Mouse (Mus musculus): ENCODE results near the gene Abhd12b. TPM values are rescaled to one million over a fixed set of nuclear protein-coding genes. Genes with fewer than 3 reads are reported as not detected.
"Not testable (repeated sequence)": the region's sequence is repeated elsewhere in the genome, so short reads cannot be mapped to it uniquely, and the experiment has no call there.

Gene Abhd12b
- polyA plus RNA-seq, 1 experiment from 2014 or later, result not detected

DNA sequence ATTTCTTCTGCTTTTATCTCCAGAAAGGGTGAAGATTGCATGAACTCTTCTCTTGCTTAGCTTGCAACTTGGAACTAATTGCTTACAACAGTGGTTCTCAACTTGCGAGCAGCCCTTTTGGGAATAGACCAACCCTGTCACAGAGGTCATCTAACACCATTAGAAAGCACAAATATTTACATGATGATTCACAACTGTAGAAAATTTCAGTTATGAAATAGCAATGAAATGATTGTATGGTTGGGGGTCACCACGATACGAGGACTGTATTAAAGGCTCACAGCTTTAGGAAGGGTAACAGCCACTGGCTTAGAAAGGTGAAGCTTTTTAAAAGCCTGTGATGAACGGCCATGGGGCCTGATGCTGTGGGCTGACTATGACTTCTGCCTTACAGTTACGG is 7.1 kb downstream of the Abhd12b start:
- Histone ChIP-seq H3K27me3 (replicated peaks) (no peaks in the 10 kb centered on the region), H3K27ac (ENCODE audit: poor library complexity, severe bottlenecking) (no peak overlapping the region), H3K9ac (no peak overlapping the region), H3K4me3 (no peak overlapping the region), H3K4me2 (no peak overlapping the region), H3K4me1 (replicated peaks) (no peaks in the 10 kb centered on the region), H3K36me3 (no peaks in the 10 kb centered on the region), H3K9me3 (replicated peaks) (no peaks in the 10 kb centered on the region)
- WGBS, result 71% methylated on average over 5 of the region's 5 CpGs
- ATAC-seq (ENCODE audit: insufficient number of reproducible peaks, low FRiP score), result no peak

DNA sequence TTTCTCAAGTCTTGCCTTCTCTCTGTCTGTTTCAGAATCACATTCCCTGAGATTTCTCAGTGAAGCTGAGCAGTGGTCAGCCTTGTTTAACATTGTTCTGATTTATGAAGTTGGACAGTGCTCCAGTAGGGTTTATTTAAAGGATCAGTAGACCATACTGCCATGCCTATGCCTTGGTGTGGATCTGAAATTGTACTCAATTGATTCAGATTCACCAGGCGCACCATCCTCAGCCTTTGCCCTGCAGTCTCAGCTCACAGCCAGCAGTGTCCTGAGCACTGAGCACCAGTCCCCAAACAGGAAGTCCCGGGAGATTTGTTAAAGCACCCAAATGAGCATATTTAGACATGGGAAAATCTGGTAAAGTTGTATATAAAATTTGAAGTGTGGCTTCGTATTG is 10.8 kb downstream of the Abhd12b start:
- Histone ChIP-seq H3K9me3 (replicated peaks) (no peaks in the 10 kb centered on the region), H3K36me3 (no peaks in the 10 kb centered on the region), H3K9ac (no peak overlapping the region), H3K4me2 (no peak overlapping the region), H3K27ac (ENCODE audit: poor library complexity, severe bottlenecking) (no peak overlapping the region), H3K27me3 (replicated peaks) (no peaks in the 10 kb centered on the region), H3K4me1 (replicated peaks) (no peaks in the 10 kb centered on the region), H3K4me3 (no peak overlapping the region)
- 72% methylated on average over 3 of the region's 3 CpGs for WGBS
- no peak for ATAC-seq (ENCODE audit: insufficient number of reproducible peaks, low FRiP score)

DNA sequence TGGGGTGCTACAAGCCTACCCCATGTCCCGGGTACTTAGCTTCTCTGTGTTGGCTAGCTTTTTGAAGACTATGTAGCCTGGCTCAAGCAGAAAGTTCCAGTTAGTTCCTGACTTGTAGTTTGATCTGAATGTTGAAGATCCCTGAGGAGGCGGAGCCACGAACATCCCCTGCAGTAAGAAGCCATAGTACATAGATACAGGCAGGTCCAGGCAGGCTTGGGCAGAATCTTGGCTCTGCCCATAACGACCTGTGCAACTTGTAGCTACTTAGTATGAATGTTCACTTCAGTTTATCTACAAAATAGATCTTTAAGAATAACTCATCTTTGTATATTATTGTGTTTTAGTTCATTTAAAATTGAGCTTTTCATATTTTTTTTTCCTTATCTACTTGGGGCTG is 14.0 kb downstream of the Abhd12b start:
- H3K9me3 ChIP-seq (replicated peaks), result no peaks in the 10 kb centered on the region
- no peaks in the 10 kb centered on the region for H3K36me3 ChIP-seq
- H3K27ac ChIP-seq (ENCODE audit: poor library complexity, severe bottlenecking), result no peak overlapping the region
- H3K4me1 ChIP-seq (replicated peaks), result no peaks in the 10 kb centered on the region
- no peaks in the 10 kb centered on the region for H3K27me3 ChIP-seq (replicated peaks)
- WGBS, result 76% methylated on average over 4 of the region's 4 CpGs
- ATAC-seq (ENCODE audit: insufficient number of reproducible peaks, low FRiP score), result no peak
- H3K4me3 ChIP-seq, result no peak overlapping the region
- H3K4me2 ChIP-seq, result no peak overlapping the region
- no peak overlapping the region for H3K9ac ChIP-seq

DNA sequence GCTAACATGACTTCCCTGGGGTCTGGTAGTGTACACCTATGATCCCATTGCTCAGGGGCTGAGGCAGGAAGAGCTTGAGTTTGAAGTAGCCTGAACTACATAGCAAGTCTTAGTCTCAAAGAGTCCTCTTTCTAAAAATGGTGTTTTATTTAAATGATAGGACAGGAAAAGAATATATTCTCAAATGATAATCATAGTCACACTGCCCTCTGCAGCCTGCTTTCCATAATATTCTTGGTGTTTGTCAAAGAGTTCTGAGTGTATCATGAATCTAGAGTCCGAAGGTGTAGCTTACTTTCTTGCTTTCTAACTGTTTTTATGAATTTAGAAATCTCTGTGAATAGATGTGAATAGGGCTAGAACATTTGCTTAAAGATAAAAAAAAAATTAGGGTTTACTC is 16.0 kb downstream of the Abhd12b start:
- no peak for ATAC-seq (ENCODE audit: insufficient number of reproducible peaks, low FRiP score)
- no peaks in the 10 kb centered on the region for H3K27me3 ChIP-seq (replicated peaks)
- no peak overlapping the region for H3K27ac ChIP-seq (ENCODE audit: poor library complexity, severe bottlenecking)
- H3K36me3 ChIP-seq, result no peaks in the 10 kb centered on the region
- H3K9me3 ChIP-seq (replicated peaks), result no peaks in the 10 kb centered on the region
- H3K4me3 ChIP-seq, result no peak overlapping the region
- H3K4me1 ChIP-seq (replicated peaks), result no peaks in the 10 kb centered on the region
- no peak overlapping the region for H3K9ac ChIP-seq
- H3K4me2 ChIP-seq, result no peak overlapping the region
- whole genome bisulfite sequencing, result 71% methylated on average over 1 of the region's 1 CpGs

DNA sequence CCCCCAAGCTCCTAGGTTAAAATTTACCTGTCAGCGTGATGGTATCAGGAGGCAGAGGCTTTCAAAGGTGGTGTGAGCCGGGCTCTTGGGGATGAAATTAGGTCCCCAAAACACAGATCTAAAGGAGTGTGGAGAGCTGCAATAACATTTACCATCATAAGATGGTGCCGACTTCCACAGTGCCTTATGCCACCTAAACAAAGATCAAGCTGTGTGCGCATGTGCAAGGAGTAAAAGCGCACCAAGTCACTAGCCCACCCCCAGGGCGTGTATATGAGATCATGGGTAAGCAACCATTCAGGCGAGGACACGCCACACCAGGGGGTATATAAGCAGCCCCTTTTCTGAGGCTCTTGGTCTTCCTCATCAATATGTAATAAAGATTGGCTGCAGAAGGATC is 29.6 kb downstream of the Abhd12b start:
- 91% methylated on average over 8 of the region's 8 CpGs for WGBS
- H3K36me3 ChIP-seq; H3K4me3 ChIP-seq; H3K9me3 ChIP-seq (replicated peaks); H3K4me2 ChIP-seq; H3K27ac ChIP-seq (ENCODE audit: poor library complexity, severe bottlenecking); H3K27me3 ChIP-seq (replicated peaks); H3K4me1 ChIP-seq (replicated peaks); ATAC-seq (ENCODE audit: insufficient number of reproducible peaks, low FRiP score); H3K9ac ChIP-seq: not testable (repeated sequence)

DNA sequence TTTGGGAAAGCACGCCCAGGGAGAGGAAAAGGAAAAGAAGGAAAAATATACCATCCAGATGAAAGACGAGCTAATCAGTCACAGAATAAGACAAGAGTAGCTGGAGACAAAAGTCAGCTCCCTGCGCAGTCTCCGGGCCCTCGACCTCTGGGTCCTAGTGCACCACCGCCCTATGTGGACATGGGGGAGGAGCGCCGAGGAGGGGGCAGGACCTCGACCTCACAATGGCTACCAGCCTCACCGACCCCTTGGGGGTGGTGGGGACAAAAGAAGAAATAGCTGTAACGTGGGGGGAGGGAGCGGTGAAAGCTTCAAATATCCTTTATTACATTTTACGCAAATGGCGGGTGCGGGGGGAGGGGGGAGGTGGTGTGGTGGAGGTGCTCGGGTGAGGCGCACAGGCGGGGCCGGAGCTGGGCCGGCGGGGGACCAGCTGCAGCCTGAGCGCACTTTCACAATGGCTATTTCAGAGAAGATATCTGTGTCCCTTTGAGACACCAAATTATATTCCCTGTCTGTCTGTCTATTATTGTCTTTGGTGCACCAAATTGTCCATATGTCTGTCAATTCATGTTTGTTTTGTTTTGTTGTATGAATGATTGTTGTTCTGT is 30.3 kb downstream of the Abhd12b start:
- 0 out of 2 replicates have a peak, but pooled peaks cover 4% of the 10 kb centered on the region for H3K36me3 ChIP-seq
- no peaks in the 10 kb centered on the region for H3K27me3 ChIP-seq (replicated peaks)
- H3K27ac ChIP-seq (ENCODE audit: poor library complexity, severe bottlenecking), result no peak overlapping the region
- no peaks in the 10 kb centered on the region for H3K4me1 ChIP-seq (replicated peaks)
- H3K4me3 ChIP-seq, result no peak overlapping the region
- ATAC-seq (ENCODE audit: insufficient number of reproducible peaks, low FRiP score), result no peak
- WGBS, result 80% methylated on average over 22 of the region's 22 CpGs
- peaks cover 9% of the 10 kb centered on the region for H3K9me3 ChIP-seq (replicated peaks)
- no peak overlapping the region for H3K9ac ChIP-seq
- H3K4me2 ChIP-seq, result no peak overlapping the region

DNA sequence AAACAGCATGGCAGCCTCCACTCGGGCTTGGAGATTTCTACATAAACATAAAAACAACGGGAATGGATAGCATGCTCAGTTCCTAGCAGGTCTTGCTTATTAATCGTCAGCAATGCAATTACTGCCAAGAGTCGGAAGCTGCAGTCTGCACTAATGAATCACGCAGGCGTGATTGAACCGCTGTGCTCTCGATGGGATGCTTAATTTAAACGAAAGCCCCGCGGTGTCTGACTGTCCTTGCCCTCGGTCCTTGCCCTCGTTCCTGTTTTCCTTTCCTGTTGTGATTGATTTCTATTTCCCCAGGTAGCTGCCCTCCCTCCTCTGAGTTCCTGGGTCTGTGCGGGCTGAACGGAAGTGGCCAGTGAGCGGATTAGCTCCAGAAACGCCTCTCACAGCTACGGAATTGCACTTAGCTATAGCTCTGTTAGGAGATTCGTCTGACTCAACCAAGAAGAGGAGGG is 38.4 kb downstream of the Abhd12b start:
- peak overlapping the region; percentile 39 for H3K4me3 ChIP-seq
- peaks cover 20% of the 10 kb centered on the region for H3K36me3 ChIP-seq
- peak overlapping the region; percentile 61 for H3K4me2 ChIP-seq
- H3K4me1 ChIP-seq (replicated peaks), result no peaks in the 10 kb centered on the region
- peak overlapping the region; percentile 21 for H3K9ac ChIP-seq
- no peak overlapping the region for H3K27ac ChIP-seq (ENCODE audit: poor library complexity, severe bottlenecking)
- no peaks in the 10 kb centered on the region for H3K9me3 ChIP-seq (replicated peaks)
- WGBS, result 24% methylated on average over 19 of the region's 19 CpGs
- H3K27me3 ChIP-seq (replicated peaks), result no peaks in the 10 kb centered on the region
- ATAC-seq (ENCODE audit: insufficient number of reproducible peaks, low FRiP score), result no peak

DNA sequence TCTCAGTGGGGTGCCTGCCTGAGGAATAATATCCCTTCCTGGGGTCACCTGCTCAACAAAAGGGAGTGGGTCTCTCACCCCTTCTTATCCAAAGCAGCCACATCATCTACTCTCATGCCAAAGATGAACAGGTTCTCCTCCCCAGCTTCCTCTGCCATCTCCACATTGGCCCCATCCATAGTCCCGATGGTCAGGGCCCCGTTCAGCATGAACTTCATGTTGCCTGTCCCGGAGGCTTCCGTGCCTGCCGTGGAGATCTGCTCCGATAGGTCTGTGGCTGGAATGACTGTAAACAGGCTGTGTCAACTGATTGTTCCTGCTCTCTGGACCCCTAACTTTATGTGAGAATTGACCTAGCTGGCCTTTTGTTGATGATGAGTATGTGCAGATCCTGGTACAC is 41.5 kb downstream of the Abhd12b start:
- WGBS, result 84% methylated on average over 6 of the region's 6 CpGs
- Histone ChIP-seq H3K27ac (ENCODE audit: poor library complexity, severe bottlenecking) (no peak overlapping the region), H3K36me3 (peaks cover 37% of the 10 kb centered on the region), H3K4me2 (no peak overlapping the region), H3K9me3 (replicated peaks) (no peaks in the 10 kb centered on the region), H3K4me3 (no peak overlapping the region), H3K9ac (no peak overlapping the region), H3K27me3 (replicated peaks) (no peaks in the 10 kb centered on the region), H3K4me1 (replicated peaks) (no peaks in the 10 kb centered on the region)
- ATAC-seq (ENCODE audit: insufficient number of reproducible peaks, low FRiP score), result no peak

DNA sequence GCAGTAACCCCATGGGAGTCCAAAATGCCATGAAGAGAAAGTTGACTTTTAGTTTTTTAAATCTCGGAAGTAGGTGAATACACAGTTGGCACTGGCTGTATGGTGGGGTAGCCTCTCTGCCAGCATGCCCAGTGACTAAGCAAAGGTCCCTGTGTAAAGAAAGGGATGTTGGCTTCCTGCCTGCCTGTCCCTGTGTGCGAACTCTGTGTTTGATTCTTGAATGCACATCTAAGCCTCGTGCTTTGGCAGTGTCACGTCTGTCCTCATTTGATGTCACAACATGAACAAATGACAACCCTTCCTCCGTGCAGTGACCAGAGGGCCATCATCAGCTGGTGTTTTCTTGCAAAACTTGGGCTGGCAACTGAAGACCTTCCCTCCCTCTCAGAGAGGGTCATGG is 42.4 kb downstream of the Abhd12b start:
- H3K4me3 ChIP-seq, result no peak overlapping the region
- H3K9ac ChIP-seq, result no peak overlapping the region
- no peaks in the 10 kb centered on the region for H3K9me3 ChIP-seq (replicated peaks)
- WGBS, result 83% methylated on average over 5 of the region's 5 CpGs
- no peaks in the 10 kb centered on the region for H3K4me1 ChIP-seq (replicated peaks)
- no peaks in the 10 kb centered on the region for H3K27me3 ChIP-seq (replicated peaks)
- H3K36me3 ChIP-seq, result peaks cover 34% of the 10 kb centered on the region
- H3K4me2 ChIP-seq, result no peak overlapping the region
- H3K27ac ChIP-seq (ENCODE audit: poor library complexity, severe bottlenecking), result no peak overlapping the region
- ATAC-seq (ENCODE audit: insufficient number of reproducible peaks, low FRiP score), result no peak

DNA sequence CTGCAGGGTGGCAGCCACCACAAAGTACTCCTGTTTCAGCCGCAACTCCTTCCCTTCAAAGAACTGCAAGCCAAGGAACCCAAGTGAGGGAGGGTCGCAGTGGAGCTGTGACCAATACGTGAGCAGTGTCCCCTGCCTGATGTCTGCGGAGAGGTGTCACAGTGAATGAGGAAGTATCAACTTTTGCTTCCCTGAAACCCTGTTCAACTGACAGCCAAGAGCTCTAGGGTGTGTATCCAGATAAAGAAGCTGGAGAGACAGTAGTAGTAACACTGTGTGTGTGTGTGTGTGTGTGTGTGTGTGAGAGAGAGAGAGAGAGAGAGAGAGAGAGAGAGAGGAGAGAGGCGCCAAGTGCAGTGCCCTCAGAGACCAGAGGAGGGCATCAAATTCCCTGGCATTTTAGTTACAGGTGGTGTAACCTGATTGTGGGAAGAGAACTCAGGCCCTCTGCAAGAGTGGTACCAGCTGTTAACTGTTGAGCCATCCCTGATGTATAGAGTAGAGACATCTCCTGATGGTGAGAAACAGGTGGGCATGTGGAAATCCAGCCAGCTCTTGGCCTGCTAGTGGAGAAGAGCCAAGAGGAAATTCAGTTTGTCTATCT is 48.1 kb downstream of the Abhd12b start:
- Histone ChIP-seq H3K4me1 (replicated peaks) (no peaks in the 10 kb centered on the region), H3K27ac (ENCODE audit: poor library complexity, severe bottlenecking) (no peak overlapping the region), H3K4me2 (no peak overlapping the region), H3K4me3 (no peak overlapping the region), H3K9me3 (replicated peaks) (no peaks in the 10 kb centered on the region), H3K9ac (no peak overlapping the region), H3K27me3 (replicated peaks) (no peaks in the 10 kb centered on the region), H3K36me3 (peaks cover 25% of the 10 kb centered on the region)
- 74% methylated on average over 5 of the region's 5 CpGs for WGBS
- no peak for ATAC-seq (ENCODE audit: insufficient number of reproducible peaks, low FRiP score)

DNA sequence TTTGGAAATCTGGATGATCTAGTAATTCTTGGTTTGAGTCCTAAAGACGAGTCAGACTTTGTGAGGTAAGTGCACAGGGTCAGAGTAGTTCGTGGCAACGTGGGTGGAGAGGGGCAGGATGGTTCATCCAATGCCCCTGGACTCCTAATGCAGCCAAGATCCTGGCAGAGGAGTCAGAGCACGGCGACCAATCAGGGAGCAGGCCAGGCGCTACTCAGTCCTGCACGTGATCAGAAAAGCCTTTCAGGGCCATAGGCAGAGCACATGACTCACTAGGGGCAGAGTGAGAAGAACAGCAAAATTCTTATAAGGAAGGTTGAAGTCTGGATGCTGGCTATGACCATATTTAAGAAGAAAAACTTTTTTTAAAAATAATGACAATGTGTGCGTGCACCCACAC is 50.5 kb downstream of the Abhd12b start:
- Histone ChIP-seq H3K9me3 (replicated peaks) (no peaks in the 10 kb centered on the region), H3K4me2 (no peak overlapping the region), H3K27me3 (replicated peaks) (no peaks in the 10 kb centered on the region; the same call in 1 of the 2 replicates), H3K4me3 (no peak overlapping the region), H3K27ac (ENCODE audit: poor library complexity, severe bottlenecking) (no peak overlapping the region), H3K4me1 (replicated peaks) (no peaks in the 10 kb centered on the region), H3K9ac (no peak overlapping the region), H3K36me3 (peaks cover 13% of the 10 kb centered on the region; the same call in 1 of the 2 replicates)
- 78% methylated on average over 8 of the region's 8 CpGs for WGBS
- no peak for ATAC-seq (ENCODE audit: insufficient number of reproducible peaks, low FRiP score)

DNA sequence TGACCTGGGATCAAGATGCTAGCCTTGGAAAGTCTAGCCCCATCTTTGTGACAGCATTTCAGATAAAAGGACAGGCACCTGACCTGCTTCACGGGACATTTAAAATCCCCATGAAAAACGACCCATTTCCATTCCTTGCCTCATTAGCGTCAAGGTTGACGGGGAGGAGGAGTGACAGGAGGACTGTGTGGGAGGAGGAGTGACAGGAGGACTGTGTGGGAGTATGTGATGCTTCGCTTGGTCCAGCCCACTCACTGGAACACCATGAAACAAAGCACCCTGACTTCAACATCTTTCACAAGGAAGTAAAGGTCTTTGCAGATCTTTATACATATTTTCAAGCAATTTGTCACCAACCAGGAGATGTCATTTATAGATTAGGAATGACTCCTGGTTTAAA is 54.3 kb downstream of the Abhd12b start:
- Histone ChIP-seq H3K9me3 (replicated peaks) (no peaks in the 10 kb centered on the region), H3K4me3 (no peak overlapping the region), H3K36me3 (peaks cover 12% of the 10 kb centered on the region; the same call in 1 of the 2 replicates), H3K27ac (ENCODE audit: poor library complexity, severe bottlenecking) (no peak overlapping the region), H3K9ac (no peak overlapping the region), H3K27me3 (replicated peaks) (no peaks in the 10 kb centered on the region; the same call in 1 of the 2 replicates), H3K4me1 (replicated peaks) (no peaks in the 10 kb centered on the region), H3K4me2 (no peak overlapping the region)
- 59% methylated on average over 5 of the region's 5 CpGs for WGBS
- ATAC-seq (ENCODE audit: insufficient number of reproducible peaks, low FRiP score), result no peak

Data from heart, embryonic 12.5 days (tissue).